Mouse (Mus musculus): ENCODE measurements around the gene Ric8b.

- TF ChIP-seq CTCF (IDR thresholded peaks at IDR 0.05; ENCODE audit: borderline replicate concordance, extremely low read depth, insufficient read depth, insufficient read length) (no peak), POLR2A (IDR thresholded peaks at IDR 0.05; ENCODE audit: borderline replicate concordance, extremely low read depth, insufficient read depth, insufficient read length, poor library complexity, severe bottlenecking) (no peak)
Observed at GRCm38 (mm10) chr10:84998225-84998579, 80.8 kb downstream of the Ric8b start.

Measured in brain, embryonic 14.5 days (tissue).